Mouse (Mus musculus) liver, embryonic 11.5 days (tissue): ENCODE measurements around the gene AA986860. TPM values are rescaled to one million over a fixed set of nuclear protein-coding genes. Genes with fewer than 3 reads are reported as not detected.

ENCODE experiments used
- ATAC-seq: fragments of 200-750 bp; cut with Nextera tagmentation; replicated peaks from 2 replicates; pipeline ENCODE4 v1.8.0; 2017; ENCODE audit warnings: moderate number of reproducible peaks, mild to moderate bottlenecking, moderate TSS enrichment, moderate library complexity; ENCODE audit not compliant: low FRiP score
- DNase-seq: peaks from one replicate; pipeline ENCODE4 v3.0.0-alpha.2; 2017; ENCODE audit warnings: low spot score
- H3K27ac ChIP-seq: fragments of 300-500 bp; sonication (generic); 2 replicates; pipeline ENCODE4 v1.5.1; 2014; ENCODE audit warnings: mild to moderate bottlenecking, low read depth, low read length, control low read depth
- H3K27me3 ChIP-seq: fragments of 300-500 bp; sonication (generic); replicated peaks from 2 replicates; pipeline ENCODE4 v1.6.1; 2014; ENCODE audit warnings: low read length, mixed read lengths; ENCODE audit not compliant: control insufficient read depth, insufficient read depth
- H3K36me3 ChIP-seq: fragments of 300-500 bp; sonication (generic); 2 replicates; pipeline ENCODE4 v1.6.1; 2014; ENCODE audit warnings: mild to moderate bottlenecking, low read length, moderate library complexity, mixed read lengths; ENCODE audit not compliant: control insufficient read depth, insufficient read depth
- H3K4me1 ChIP-seq: fragments of 300-500 bp; sonication (generic); replicated peaks from 2 replicates; pipeline ENCODE4 v1.6.1; 2014; ENCODE audit warnings: low read length, mixed read lengths; ENCODE audit not compliant: control insufficient read depth, insufficient read depth
- H3K4me2 ChIP-seq: fragments of 300-500 bp; sonication (generic); 2 replicates; pipeline ENCODE4 v1.6.1; 2014; ENCODE audit warnings: mild to moderate bottlenecking, control low read depth, moderate library complexity
- H3K4me3 ChIP-seq: fragments of 300-500 bp; sonication (generic); 2 replicates; pipeline ENCODE4 v1.5.1; 2014; ENCODE audit warnings: low read depth, low read length, control low read depth
- H3K9ac ChIP-seq: fragments of 300-500 bp; sonication (generic); 2 replicates; pipeline ENCODE4 v1.6.1; 2014; ENCODE audit warnings: low read depth, low read length, control low read depth
- H3K9me3 ChIP-seq: fragments of 300-500 bp; sonication (generic); 2 replicates; pipeline ENCODE4 v1.6.1; 2016; ENCODE audit warnings: low read length, inconsistent platforms, mixed read lengths; ENCODE audit not compliant: control insufficient read depth
- WGBS: fragments of 180-500 bp; shearing (Covaris S2); extraction: QIAGEN DNeasy Blood & Tissue Kit; methylation state at CpG from one replicate; pipeline ENCODE4 v1.1.7; 2014; 5-methylcytosine and 5-hydroxymethylcytosine counted together
- polyA plus RNA-seq: library from polyadenylated mRNA; unstranded; fragments of >200 nt; fragmentation: Nextera tagmentation; extraction: Ambion mirVana; gene quantifications from 2 replicates; pipeline ENCODE4 v1.2.1, GENCODE M21; 2014

AA986860 gene
- polyA plus RNA-seq, 1 experiment from 2014 or later, result 7.1 TPM

GRCm38 (mm10) chr1:130775234-130775633 lies 43.5 kb downstream of the AA986860 start:
- WGBS, result 76% methylated on average over 2 of the region's 2 CpGs
- Histone ChIP-seq H3K9me3 (no peaks in the 10 kb centered on the region), H3K4me3 (no peak overlapping the region), H3K4me1 (no peaks in the 10 kb centered on the region), H3K4me2 (no peak overlapping the region), H3K9ac (no peak overlapping the region), H3K27me3 (no peaks in the 10 kb centered on the region), H3K36me3 (no peaks in the 10 kb centered on the region), H3K27ac (no peak overlapping the region)
- DNase-seq, result no peak
- no peak for ATAC-seq

- Histone ChIP-seq H3K27ac (no peak overlapping the region), H3K4me1 (no peaks in the 10 kb centered on the region), H3K9me3 (no peaks in the 10 kb centered on the region), H3K27me3 (no peaks in the 10 kb centered on the region), H3K4me2 (no peak overlapping the region), H3K36me3 (no peaks in the 10 kb centered on the region), H3K4me3 (no peak overlapping the region), H3K9ac (no peak overlapping the region)
- no peak for DNase-seq
- 71% methylated on average over 7 of the region's 7 CpGs for WGBS
- no peak for ATAC-seq
Measured at GRCm38 (mm10) chr1:130775691-130776331, 44.0 kb downstream of the AA986860 start.

GRCm38 (mm10) chr1:130776645-130777044 lies 44.9 kb downstream of the AA986860 start:
- no peaks in the 10 kb centered on the region for H3K4me1 ChIP-seq
- 85% methylated on average over 1 of the region's 1 CpGs for WGBS
- H3K4me3 ChIP-seq, result no peak overlapping the region
- no peaks in the 10 kb centered on the region for H3K9me3 ChIP-seq
- H3K9ac ChIP-seq, result no peak overlapping the region
- ATAC-seq (peak; percentile 60; the same call in 1 of the 2 replicates), DNase-seq (no peak)
- no peaks in the 10 kb centered on the region for H3K36me3 ChIP-seq
- no peak overlapping the region for H3K27ac ChIP-seq
- H3K4me2 ChIP-seq, result no peak overlapping the region
- H3K27me3 ChIP-seq, result no peaks in the 10 kb centered on the region

GRCm38 (mm10) chr1:130779867-130780266 lies 48.1 kb downstream of the AA986860 start:
- ATAC-seq, result no peak
- DNase-seq, result no peak
- Histone ChIP-seq H3K4me1 (no peaks in the 10 kb centered on the region), H3K4me3 (no peak overlapping the region), H3K27ac (no peak overlapping the region), H3K27me3 (no peaks in the 10 kb centered on the region), H3K9ac (no peak overlapping the region), H3K4me2 (no peak overlapping the region), H3K9me3 (no peaks in the 10 kb centered on the region), H3K36me3 (no peaks in the 10 kb centered on the region)
- 85% methylated on average over 3 of the region's 3 CpGs for WGBS

GRCm38 (mm10) chr1:130784054-130784453 lies 52.3 kb downstream of the AA986860 start:
- WGBS, result 25% methylated on average over 4 of the region's 4 CpGs
- Histone ChIP-seq H3K4me3 (no peak overlapping the region), H3K4me2 (no peak overlapping the region), H3K27ac (no peak overlapping the region), H3K4me1 (no peaks in the 10 kb centered on the region), H3K9ac (no peak overlapping the region), H3K9me3 (no peaks in the 10 kb centered on the region), H3K36me3 (no peaks in the 10 kb centered on the region), H3K27me3 (no peaks in the 10 kb centered on the region)
- ATAC-seq (no peak), DNase-seq (no peak)

GRCm38 (mm10) chr1:130787001-130787400 lies 55.2 kb downstream of the AA986860 start:
- whole genome bisulfite sequencing, result 37% methylated on average over 4 of the region's 4 CpGs
- DNase-seq (no peak), ATAC-seq (0 out of 2 replicates have a peak, but pooled peaks have one; percentile 22)
- Histone ChIP-seq H3K4me2 (no peak overlapping the region), H3K4me3 (no peak overlapping the region), H3K4me1 (no peaks in the 10 kb centered on the region), H3K36me3 (no peaks in the 10 kb centered on the region), H3K9ac (no peak overlapping the region), H3K9me3 (no peaks in the 10 kb centered on the region), H3K27me3 (no peaks in the 10 kb centered on the region), H3K27ac (no peak overlapping the region)

- ATAC-seq, result peak; percentile 39
- no peak overlapping the region for H3K4me2 ChIP-seq
- WGBS, result 53% methylated on average over 3 of the region's 3 CpGs
Measured at GRCm38 (mm10) chr1:130789512-130790451, 58.0 kb downstream of the AA986860 start.

More at GRCm38 (mm10) chr1:130789512-130790451, 58.0 kb downstream of the AA986860 start:
- H3K4me1 ChIP-seq, result no peaks in the 10 kb centered on the region
- H3K4me3 ChIP-seq, result no peak overlapping the region
- no peaks in the 10 kb centered on the region for H3K27me3 ChIP-seq
- no peak overlapping the region for H3K27ac ChIP-seq
- DNase-seq, result no peak
- no peak overlapping the region for H3K9ac ChIP-seq
- no peaks in the 10 kb centered on the region for H3K36me3 ChIP-seq
- H3K9me3 ChIP-seq, result no peaks in the 10 kb centered on the region
